Mouse (Mus musculus) liver, embryonic 13.5 days (tissue): ENCODE measurements at regions not wholly inside any gene's neighbourhood (a gene's known extent, or its start where the extent isn't known, plus 50 kb on each side); places are given as distances from the start of the nearest gene placed in this dataset.
A peak's percentile ranks its signal among the peaks of the same experiment; 100 is the strongest.

Experiments
- ATAC-seq: fragments of 200-750 bp; cut with Nextera tagmentation; 2 replicates; pipeline ENCODE4 v1.8.0; 2017; ENCODE audit warnings: low read depth, mild to moderate bottlenecking, moderate number of reproducible peaks, moderate library complexity
- DNase-seq: peaks from one replicate; pipeline ENCODE4 v3.0.0; 2022
- H3K27ac ChIP-seq: fragments of 300-500 bp; sonication (generic); 2 replicates; pipeline ENCODE4 v1.5.1; 2015; ENCODE audit warnings: moderate library complexity, mild to moderate bottlenecking, inconsistent platforms
- H3K27me3 ChIP-seq: fragments of 300-500 bp; sonication (generic); 2 replicates; pipeline ENCODE4 v1.6.1; 2015; ENCODE audit warnings: mild to moderate bottlenecking, inconsistent platforms
- H3K36me3 ChIP-seq: fragments of 300-500 bp; sonication (generic); 2 replicates; pipeline ENCODE4 v1.6.1; 2015; ENCODE audit warnings: mild to moderate bottlenecking, inconsistent platforms
- H3K4me1 ChIP-seq: fragments of 300-500 bp; sonication (generic); replicated peaks from 2 replicates; pipeline ENCODE4 v1.6.1; 2015; ENCODE audit warnings: inconsistent platforms
- H3K4me2 ChIP-seq: fragments of 300-500 bp; sonication (generic); 2 replicates; pipeline ENCODE4 v1.6.1; 2015; ENCODE audit warnings: inconsistent platforms, mild to moderate bottlenecking, moderate library complexity
- H3K4me3 ChIP-seq: fragments of 300-500 bp; sonication (generic); replicated peaks from 2 replicates; pipeline ENCODE4 v1.5.1; 2015; ENCODE audit warnings: mild to moderate bottlenecking, inconsistent platforms
- H3K9ac ChIP-seq: fragments of 300-500 bp; sonication (generic); 2 replicates; pipeline ENCODE4 v1.6.1; 2015; ENCODE audit warnings: mild to moderate bottlenecking, inconsistent platforms
- H3K9me3 ChIP-seq: fragments of 300-500 bp; sonication (generic); replicated peaks from 2 replicates; pipeline ENCODE4 v1.6.1; 2016; ENCODE audit warnings: inconsistent platforms
- WGBS: fragments of 180-500 bp; shearing (Covaris S2); methylation state at CpG from one replicate; pipeline ENCODE4 v1.1.7; 2015; ENCODE audit not compliant: insufficient replicate concordance; 5-methylcytosine and 5-hydroxymethylcytosine counted together

DNA sequence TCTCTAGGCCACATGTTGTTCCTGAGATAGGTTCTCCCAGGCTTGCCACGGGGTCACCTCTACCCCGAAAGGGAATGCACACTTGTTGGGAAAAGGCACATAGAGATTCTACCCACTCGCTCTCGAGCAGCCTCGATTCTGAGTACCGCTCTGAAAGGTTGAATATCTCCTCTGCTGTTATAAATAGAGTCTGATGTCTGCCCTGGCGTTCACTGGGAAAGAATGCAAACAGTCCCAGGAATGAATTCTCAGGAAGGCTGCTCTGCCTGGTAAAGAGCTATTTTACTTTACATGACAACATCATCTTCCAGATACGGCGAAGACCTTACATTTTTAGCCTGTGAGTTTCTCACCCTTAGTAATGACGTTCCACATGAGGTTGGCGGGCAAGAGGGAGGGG, 116.1 kb upstream of the Ccn2 start:
- 68% methylated on average over 11 of the region's 11 CpGs for WGBS
- H3K4me2 ChIP-seq, result no peak overlapping the region
- H3K4me1 ChIP-seq, result no peaks in the 10 kb centered on the region
- DNase-seq, result no peak
- no peak overlapping the region for H3K27ac ChIP-seq
- H3K27me3 ChIP-seq, result no peaks in the 10 kb centered on the region
- H3K36me3 ChIP-seq, result no peaks in the 10 kb centered on the region
- H3K9me3 ChIP-seq, result no peaks in the 10 kb centered on the region
- ATAC-seq, result no peak
- no peak overlapping the region for H3K4me3 ChIP-seq
- no peak overlapping the region for H3K9ac ChIP-seq

GRCm38 (mm10) chr10:24481926-24482612, 113.2 kb upstream of the Ccn2 start:
- ATAC-seq (no peak), DNase-seq (no peak)
- 70% methylated on average over 9 of the region's 9 CpGs for WGBS
- Histone ChIP-seq H3K9me3 (no peaks in the 10 kb centered on the region), H3K4me2 (no peak overlapping the region), H3K27me3 (no peaks in the 10 kb centered on the region), H3K36me3 (no peaks in the 10 kb centered on the region), H3K9ac (no peak overlapping the region), H3K27ac (no peak overlapping the region), H3K4me1 (no peaks in the 10 kb centered on the region), H3K4me3 (no peak overlapping the region)

GRCm38 (mm10) chr10:24483053-24483452, 112.2 kb upstream of the Ccn2 start:
- Histone ChIP-seq H3K4me2 (no peak overlapping the region), H3K27ac (no peak overlapping the region), H3K27me3 (no peaks in the 10 kb centered on the region), H3K9ac (no peak overlapping the region), H3K4me1 (no peaks in the 10 kb centered on the region), H3K36me3 (no peaks in the 10 kb centered on the region), H3K4me3 (no peak overlapping the region), H3K9me3 (no peaks in the 10 kb centered on the region)
- ATAC-seq, result no peak
- 58% methylated on average over 3 of the region's 3 CpGs for WGBS
- no peak for DNase-seq

DNA sequence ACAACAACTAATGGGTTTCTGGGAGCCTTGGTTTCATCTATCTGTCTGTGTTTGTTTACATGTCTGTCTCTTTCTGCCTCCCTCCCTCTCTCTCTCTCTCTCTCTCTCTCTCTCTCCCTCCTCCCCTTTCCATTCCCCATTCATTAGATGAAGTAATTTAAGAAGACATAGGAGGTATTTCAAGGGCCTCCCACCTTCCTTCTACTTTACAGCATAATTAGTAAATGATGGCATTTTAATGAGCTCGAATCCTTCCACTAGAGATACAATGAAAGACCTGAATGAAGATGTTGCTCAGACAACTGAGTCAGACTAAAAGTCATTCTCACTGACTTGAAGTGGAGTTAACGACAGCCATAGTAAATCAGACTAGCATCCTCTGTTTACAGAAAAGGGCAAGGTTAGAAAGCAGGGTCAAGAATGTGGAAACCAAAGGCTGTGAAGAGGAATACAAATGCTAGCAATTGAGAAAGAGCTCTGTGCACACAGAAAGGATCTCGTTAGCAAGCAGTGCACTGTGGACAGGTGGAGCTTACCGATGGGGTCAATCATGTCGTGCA, 111.1 kb upstream of the Ccn2 start:
- H3K9me3 ChIP-seq, result no peaks in the 10 kb centered on the region
- no peak overlapping the region for H3K4me3 ChIP-seq
- WGBS, result 49% methylated on average over 5 of the region's 5 CpGs
- no peak overlapping the region for H3K27ac ChIP-seq
- H3K4me2 ChIP-seq, result no peak overlapping the region
- no peak for DNase-seq
- no peaks in the 10 kb centered on the region for H3K27me3 ChIP-seq
- no peak overlapping the region for H3K9ac ChIP-seq
- H3K4me1 ChIP-seq, result no peaks in the 10 kb centered on the region
- no peak for ATAC-seq
- H3K36me3 ChIP-seq, result no peaks in the 10 kb centered on the region

DNA sequence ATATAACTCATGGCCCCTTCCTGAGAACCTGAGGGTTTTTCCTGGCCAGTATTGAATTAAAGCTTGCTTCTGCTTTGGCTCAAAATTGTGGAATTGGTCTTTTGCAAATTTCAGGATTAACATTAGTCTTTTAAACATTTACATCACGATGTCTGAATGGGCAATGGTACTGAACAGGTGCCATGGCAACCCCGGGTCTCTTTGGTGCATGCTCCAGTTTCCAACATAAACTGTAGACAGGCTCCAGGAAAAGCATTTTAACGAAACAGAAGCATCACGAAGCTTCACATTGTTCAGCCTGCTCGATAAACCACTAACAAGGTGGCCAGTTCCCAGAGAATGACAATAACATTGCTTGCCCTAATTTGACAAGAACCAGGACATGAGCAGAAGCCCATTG, 109.8 kb upstream of the Ccn2 start:
- WGBS, result 61% methylated on average over 5 of the region's 5 CpGs
- Histone ChIP-seq H3K4me3 (no peak overlapping the region), H3K27ac (no peak overlapping the region), H3K27me3 (no peaks in the 10 kb centered on the region), H3K9ac (no peak overlapping the region), H3K4me1 (no peaks in the 10 kb centered on the region), H3K36me3 (no peaks in the 10 kb centered on the region), H3K4me2 (no peak overlapping the region), H3K9me3 (no peaks in the 10 kb centered on the region)
- DNase-seq, result no peak
- ATAC-seq, result no peak

- Histone ChIP-seq H3K9me3 (no peaks in the 10 kb centered on the region), H3K27ac (no peak overlapping the region), H3K27me3 (no peaks in the 10 kb centered on the region), H3K4me2 (no peak overlapping the region), H3K4me3 (no peak overlapping the region), H3K36me3 (no peaks in the 10 kb centered on the region), H3K4me1 (no peaks in the 10 kb centered on the region), H3K9ac (no peak overlapping the region)
- 67% methylated on average over 1 of the region's 1 CpGs for WGBS
- DNase-seq, result no peak
- ATAC-seq, result no peak
These were observed 109.0 kb upstream of the Ccn2 start for GRCm38 (mm10) chr10:24486224-24486623.

DNA sequence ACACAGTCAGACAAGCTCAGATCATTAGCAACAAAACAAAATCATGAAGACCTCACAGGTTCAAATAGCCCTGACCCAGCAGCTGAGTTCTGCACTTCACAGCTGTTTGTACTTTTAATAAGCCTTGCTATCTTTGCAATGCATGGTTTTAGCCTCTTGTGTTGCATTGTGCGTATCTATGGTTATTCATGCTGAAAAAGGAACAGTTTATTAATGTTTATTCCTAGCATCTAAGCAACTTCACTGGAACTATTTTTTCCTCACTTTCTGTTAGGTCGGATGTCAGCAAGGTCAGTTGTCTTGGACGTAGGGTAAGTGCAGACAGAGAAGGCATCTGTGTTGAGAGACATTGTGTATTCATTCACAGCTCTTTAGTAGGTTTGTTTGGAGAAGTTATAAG, 107.3 kb upstream of the Ccn2 start:
- no peak overlapping the region for H3K27ac ChIP-seq
- WGBS, result 47% methylated on average over 3 of the region's 3 CpGs
- DNase-seq, result no peak
- H3K36me3 ChIP-seq, result no peaks in the 10 kb centered on the region
- H3K4me1 ChIP-seq, result no peaks in the 10 kb centered on the region
- no peaks in the 10 kb centered on the region for H3K9me3 ChIP-seq
- H3K27me3 ChIP-seq, result no peaks in the 10 kb centered on the region
- H3K4me2 ChIP-seq, result no peak overlapping the region
- H3K9ac ChIP-seq, result no peak overlapping the region
- no peak for ATAC-seq
- H3K4me3 ChIP-seq, result no peak overlapping the region

GRCm38 (mm10) chr10:24490432-24490831, 104.8 kb upstream of the Ccn2 start:
- Histone ChIP-seq H3K9me3 (no peaks in the 10 kb centered on the region), H3K27me3 (no peaks in the 10 kb centered on the region), H3K4me3 (no peak overlapping the region), H3K9ac (no peak overlapping the region), H3K4me2 (no peak overlapping the region), H3K27ac (no peak overlapping the region), H3K4me1 (no peaks in the 10 kb centered on the region), H3K36me3 (no peaks in the 10 kb centered on the region)
- WGBS, result 52% methylated on average over 2 of the region's 2 CpGs
- ATAC-seq, result no peak
- DNase-seq, result no peak

DNA sequence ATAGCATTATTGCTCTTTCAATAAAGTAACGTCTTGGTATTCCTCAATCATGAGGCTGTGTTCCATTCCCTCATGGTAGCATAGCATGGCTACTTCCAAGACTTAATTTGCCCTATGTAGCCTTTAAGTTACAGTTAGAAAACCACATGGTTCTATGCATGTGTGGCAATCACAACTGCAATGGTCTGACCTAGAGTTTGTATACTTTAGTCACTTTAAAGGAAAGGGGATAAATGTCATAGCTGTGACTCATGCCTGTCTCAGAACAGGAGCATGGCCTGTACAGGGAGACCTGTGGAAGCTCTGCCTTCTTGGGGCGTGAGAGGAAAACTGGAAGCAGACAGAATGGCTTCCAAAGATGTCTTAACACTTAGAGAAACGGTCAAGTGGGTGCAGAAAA, 103.4 kb upstream of the Ccn2 start:
- DNase-seq (no peak), ATAC-seq (no peak)
- no peak overlapping the region for H3K9ac ChIP-seq
- no peak overlapping the region for H3K27ac ChIP-seq
- H3K9me3 ChIP-seq, result no peaks in the 10 kb centered on the region
- H3K27me3 ChIP-seq, result no peaks in the 10 kb centered on the region
- H3K4me2 ChIP-seq, result no peak overlapping the region
- WGBS, result 62% methylated on average over 3 of the region's 3 CpGs
- no peaks in the 10 kb centered on the region for H3K36me3 ChIP-seq
- no peak overlapping the region for H3K4me3 ChIP-seq
- H3K4me1 ChIP-seq, result no peaks in the 10 kb centered on the region

GRCm38 (mm10) chr10:24493392-24493791, 101.8 kb upstream of the Ccn2 start:
- no peaks in the 10 kb centered on the region for H3K36me3 ChIP-seq
- no peaks in the 10 kb centered on the region for H3K27me3 ChIP-seq
- H3K27ac ChIP-seq, result no peak overlapping the region; the same call in 1 of the 2 replicates
- no peak for ATAC-seq
- H3K9me3 ChIP-seq, result no peaks in the 10 kb centered on the region
- no peaks in the 10 kb centered on the region for H3K4me1 ChIP-seq
- no peak for DNase-seq
- no peak overlapping the region for H3K9ac ChIP-seq
- no peak overlapping the region for H3K4me2 ChIP-seq
- no peak overlapping the region for H3K4me3 ChIP-seq
- 45% methylated on average over 4 of the region's 4 CpGs for whole genome bisulfite sequencing

- no peak overlapping the region for H3K4me2 ChIP-seq
- no peaks in the 10 kb centered on the region for H3K9me3 ChIP-seq
- no peak overlapping the region for H3K9ac ChIP-seq
- H3K4me1 ChIP-seq, result no peaks in the 10 kb centered on the region
- no peak for DNase-seq
- no peak overlapping the region for H3K4me3 ChIP-seq
- 32% methylated on average over 6 of the region's 6 CpGs for WGBS
- no peaks in the 10 kb centered on the region for H3K27me3 ChIP-seq
- peak; percentile 48; the same call in 1 of the 2 replicates for ATAC-seq
- no peaks in the 10 kb centered on the region for H3K36me3 ChIP-seq
- H3K27ac ChIP-seq, result no peak overlapping the region
These were observed 101.3 kb upstream of the Ccn2 start for GRCm38 (mm10) chr10:24493936-24494335.

DNA sequence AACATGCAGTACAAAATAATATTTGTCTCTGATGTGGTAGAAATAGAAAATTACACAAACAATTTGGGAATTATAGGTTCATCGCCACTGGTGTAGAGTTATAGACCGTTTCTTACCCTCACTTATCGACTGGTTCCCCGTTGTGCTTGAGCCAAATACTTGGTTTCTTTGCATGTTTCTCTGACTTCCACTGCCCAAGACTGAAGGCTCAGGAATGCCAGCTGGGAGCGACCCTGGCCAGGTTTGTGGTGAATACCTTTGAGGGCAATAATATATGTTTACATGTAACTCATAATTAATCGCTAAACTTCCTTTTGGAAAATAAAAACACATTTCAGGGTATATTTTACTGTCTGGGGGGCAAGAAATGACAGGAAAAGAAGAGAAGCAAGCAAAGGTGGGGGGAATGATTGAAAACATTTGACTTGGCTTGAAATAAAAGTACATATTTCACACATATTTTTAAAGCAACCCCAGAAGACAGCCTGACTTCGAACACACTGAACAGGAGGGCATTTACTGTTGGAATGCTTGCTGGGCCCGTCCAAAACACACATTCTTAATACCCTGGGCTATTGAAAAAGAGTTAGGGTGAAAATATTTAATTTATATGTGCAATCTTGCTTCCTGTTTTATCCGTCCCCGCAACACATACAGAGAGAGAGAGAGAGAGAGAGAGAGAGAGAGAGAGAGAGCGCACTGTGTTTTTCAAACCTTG, 75.3 kb upstream of the Ccn2 start:
- H3K9ac ChIP-seq, result no peak overlapping the region
- no peaks in the 10 kb centered on the region for H3K27me3 ChIP-seq
- no peak overlapping the region for H3K27ac ChIP-seq
- H3K9me3 ChIP-seq, result no peaks in the 10 kb centered on the region
- H3K36me3 ChIP-seq, result no peaks in the 10 kb centered on the region
- H3K4me3 ChIP-seq, result no peak overlapping the region
- no peak for DNase-seq
- no peak overlapping the region for H3K4me2 ChIP-seq
- no peaks in the 10 kb centered on the region for H3K4me1 ChIP-seq
- ATAC-seq, result no peak
- 73% methylated on average over 11 of the region's 11 CpGs for WGBS
